Mouse (Mus musculus): ENCODE measurements at regions not wholly inside any gene's neighbourhood (a gene's known extent, or its start where the extent isn't known, plus 50 kb on each side); places are given as distances from the start of the nearest gene placed in this dataset.

DNA sequence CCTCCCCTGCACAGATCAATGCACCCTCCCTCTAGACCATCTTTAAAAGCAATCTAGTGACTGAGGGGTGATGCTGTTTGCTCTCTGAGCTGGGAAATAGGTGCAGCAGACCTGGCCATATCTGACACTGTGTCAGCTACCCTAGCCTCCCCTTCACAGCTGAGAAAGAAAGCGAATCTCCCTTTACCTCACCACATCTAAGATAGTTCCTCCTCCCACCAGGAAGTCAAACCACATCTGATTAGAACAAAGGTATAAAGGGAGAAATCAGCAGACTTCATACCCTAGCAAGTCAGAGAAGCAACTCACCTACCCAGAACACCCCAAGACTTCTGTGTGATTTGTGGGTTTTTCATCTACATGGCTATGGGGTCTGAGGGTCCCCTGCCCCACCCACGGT lies 175.6 kb upstream of the Cadm1 start:
- dilution Hi-C loops (cut with MboI; ENCODE audit: extremely low pct_ligation_motif_present, extremely low pct_unique_long_range_greater_than_20kb, low sequenced_read_pairs) (no loop called here), in situ Hi-C loops (cut with MboI; ENCODE audit: low pct_ligation_motif_present, low pct_unique_long_range_greater_than_20kb, low sequenced_read_pairs) (no loop called here)
- H3K4me1 ChIP-seq (ENCODE audit: control insufficient read depth in 1 of 2, insufficient read depth in 2 of 2) = no peaks in the 10 kb centered on the region
- no peak for TF ChIP-seq TBP (conservative IDR thresholded peaks at IDR 0.05; ENCODE audit: low read depth, low read length)
- no peak for TF ChIP-seq PAX5 (IDR thresholded peaks at IDR 0.05; ENCODE audit: low read length)
- TF ChIP-seq E2F4 (IDR thresholded peaks at IDR 0.05; ENCODE audit: insufficient replicate concordance, low read depth, low read length) = no peak
- no peak for TF ChIP-seq POLR2AphosphoS2 (IDR thresholded peaks at IDR 0.05; ENCODE audit: low read depth, low read length)
- H3K9me3 ChIP-seq (replicated peaks; ENCODE audit: low read length) = peaks cover 97% of the 10 kb centered on the region
- no peak overlapping the region for H3K9ac ChIP-seq (ENCODE audit: insufficient read depth, low read depth)
- no peak overlapping the region for H3K4me2 ChIP-seq (ENCODE audit: insufficient read depth, low read depth, poor library complexity, severe bottlenecking)
- no peaks in the 10 kb centered on the region for H3K36me3 ChIP-seq (replicated peaks in 1 of 2; ENCODE audit: control insufficient read depth in 1 of 2, insufficient read depth in 1 of 2, low read length in 1 of 2)
- DNase-seq (ENCODE audit: extremely low read depth) = no peak
- no peaks in the 10 kb centered on the region for H3K79me2 ChIP-seq (replicated peaks; ENCODE audit: control insufficient read depth, extremely low read depth, insufficient read depth, poor library complexity, severe bottlenecking)
- H3K4me3 ChIP-seq (replicated peaks in 1 of 3; ENCODE audit: low read depth in 2 of 3, low read length in 2 of 3, poor library complexity in 1 of 3) = no peak overlapping the region
- H3K27ac ChIP-seq (ENCODE audit: insufficient read depth, low read depth) = no peak overlapping the region
- H3K27me3 ChIP-seq (replicated peaks) = no peaks in the 10 kb centered on the region

GRCm38 (mm10) chr9:47354866-47355265 lies 175.1 kb upstream of the Cadm1 start:
- H3K9ac ChIP-seq (ENCODE audit: insufficient read depth, low read depth) = no peak overlapping the region
- H3K27ac ChIP-seq (ENCODE audit: insufficient read depth, low read depth) = no peak overlapping the region
- H3K79me2 ChIP-seq (replicated peaks; ENCODE audit: control insufficient read depth, extremely low read depth, insufficient read depth, poor library complexity, severe bottlenecking) = no peaks in the 10 kb centered on the region
- H3K4me3 ChIP-seq (replicated peaks in 1 of 3; ENCODE audit: low read depth in 2 of 3, low read length in 2 of 3, poor library complexity in 1 of 3) = no peak overlapping the region
- DNase-seq (ENCODE audit: extremely low read depth) = no peak
- no peaks in the 10 kb centered on the region for H3K36me3 ChIP-seq (replicated peaks in 1 of 2; ENCODE audit: control insufficient read depth in 1 of 2, insufficient read depth in 1 of 2, low read length in 1 of 2)
- H3K9me3 ChIP-seq (replicated peaks; ENCODE audit: low read length) = peaks cover 97% of the 10 kb centered on the region
- in situ Hi-C loops (cut with MboI; ENCODE audit: low pct_ligation_motif_present, low pct_unique_long_range_greater_than_20kb, low sequenced_read_pairs) (no loop called here), dilution Hi-C loops (cut with MboI; ENCODE audit: extremely low pct_ligation_motif_present, extremely low pct_unique_long_range_greater_than_20kb, low sequenced_read_pairs) (no loop called here)
- H3K27me3 ChIP-seq (replicated peaks) = no peaks in the 10 kb centered on the region
- no peak overlapping the region for H3K4me2 ChIP-seq (ENCODE audit: insufficient read depth, low read depth, poor library complexity, severe bottlenecking)
- no peak for TF ChIP-seq POLR2AphosphoS2 (IDR thresholded peaks at IDR 0.05; ENCODE audit: low read depth, low read length)
- TF ChIP-seq TBP (conservative IDR thresholded peaks at IDR 0.05; ENCODE audit: low read depth, low read length) = no peak
- TF ChIP-seq MAX (IDR thresholded peaks at IDR 0.05; ENCODE audit: low read length) = no peak
- TF ChIP-seq UBTF (IDR thresholded peaks at IDR 0.05; ENCODE audit: low read depth, low read length) = no peak
- TF ChIP-seq NELFE (IDR thresholded peaks at IDR 0.05; ENCODE audit: low read depth, low read length) = no peak
- TF ChIP-seq CHD2 (IDR thresholded peaks at IDR 0.05; ENCODE audit: low read length) = no peak
- TF ChIP-seq CTCF (conservative IDR thresholded peaks at IDR 0.05 in 1 of 2, IDR thresholded peaks at IDR 0.05 in 1 of 2; ENCODE audit: low read depth in 2 of 2, low read length in 2 of 2) = no peak
- no peak for TF ChIP-seq ZMIZ1 (IDR thresholded peaks at IDR 0.05; ENCODE audit: low read depth, low read length)
- no peak for TF ChIP-seq ELF1 (IDR thresholded peaks at IDR 0.05; ENCODE audit: low read depth, low read length)
- no peak for TF ChIP-seq HCFC1 (IDR thresholded peaks at IDR 0.05; ENCODE audit: low read depth, low read length)
- no peaks in the 10 kb centered on the region for H3K4me1 ChIP-seq (ENCODE audit: control insufficient read depth in 1 of 2, insufficient read depth in 2 of 2)

DNA sequence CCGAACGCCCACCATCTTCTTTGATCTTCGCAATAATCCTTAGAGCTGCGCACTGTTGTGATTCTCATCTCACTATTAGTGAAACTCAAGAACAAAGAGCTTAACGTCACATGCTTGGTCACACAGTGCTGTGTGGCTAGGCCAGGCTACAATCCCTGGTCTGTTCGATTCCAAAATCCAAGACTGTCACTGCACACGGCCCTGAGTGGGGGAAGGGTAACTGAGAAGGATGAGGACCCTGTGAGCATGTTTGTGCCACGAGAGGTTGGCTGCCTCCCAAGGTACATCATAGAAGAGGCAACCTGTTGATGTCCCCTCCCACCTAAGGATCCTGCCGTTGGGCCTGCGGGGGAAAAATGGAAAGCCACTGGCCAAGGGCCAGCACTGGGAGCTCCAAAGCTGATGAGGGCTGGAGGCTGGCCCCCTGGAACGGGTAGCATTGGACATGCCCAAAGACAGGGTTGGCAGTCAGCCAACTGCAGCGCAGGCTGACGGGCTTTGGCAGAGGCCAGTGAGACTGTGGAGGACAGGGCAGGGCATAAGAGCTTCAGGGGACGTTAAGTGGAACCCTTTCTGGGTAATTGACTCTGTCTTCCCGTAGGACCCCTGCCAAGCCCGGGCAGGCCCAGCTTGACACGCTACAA lies 172.1 kb upstream of the Cadm1 start:
- in situ Hi-C loops (cut with MboI; ENCODE audit: low pct_ligation_motif_present, low pct_unique_long_range_greater_than_20kb, low sequenced_read_pairs) = no loop called here
- Histone ChIP-seq H3K27ac (ENCODE audit: insufficient read depth, low read depth) (no peak overlapping the region), H3K79me2 (replicated peaks; ENCODE audit: control insufficient read depth, extremely low read depth, insufficient read depth, poor library complexity, severe bottlenecking) (no peaks in the 10 kb centered on the region), H3K36me3 (replicated peaks in 1 of 2; ENCODE audit: control insufficient read depth in 1 of 2, insufficient read depth in 1 of 2, low read length in 1 of 2) (no peaks in the 10 kb centered on the region), H3K4me1 (ENCODE audit: control insufficient read depth in 1 of 2, insufficient read depth in 2 of 2) (no peaks in the 10 kb centered on the region), H3K4me3 (replicated peaks in 1 of 3; ENCODE audit: low read depth in 2 of 3, low read length in 2 of 3, poor library complexity in 1 of 3) (no peak overlapping the region), H3K9ac (ENCODE audit: insufficient read depth, low read depth) (no peak overlapping the region), H3K4me2 (ENCODE audit: insufficient read depth, low read depth, poor library complexity, severe bottlenecking) (no peak overlapping the region), H3K9me3 (replicated peaks; ENCODE audit: low read length) (peaks cover 94% of the 10 kb centered on the region), H3K27me3 (replicated peaks) (no peaks in the 10 kb centered on the region)
- no peak for DNase-seq (ENCODE audit: extremely low read depth)
- no peak for TF ChIP-seq USF2 (conservative IDR thresholded peaks at IDR 0.05; ENCODE audit: low read depth, low read length)
- no peak for TF ChIP-seq CHD2 (IDR thresholded peaks at IDR 0.05; ENCODE audit: low read length)
- no peak for TF ChIP-seq ZC3H11A (IDR thresholded peaks at IDR 0.05; ENCODE audit: low read depth, low read length)
- TF ChIP-seq USF1 (IDR thresholded peaks at IDR 0.05; ENCODE audit: low read depth, low read length) = no peak
- no peak for TF ChIP-seq TCF12 (IDR thresholded peaks at IDR 0.05; ENCODE audit: low read depth, low read length)
- dilution Hi-C loops (cut with MboI; ENCODE audit: extremely low pct_ligation_motif_present, extremely low pct_unique_long_range_greater_than_20kb, low sequenced_read_pairs) = no loop called here
